Mouse (Mus musculus) brown adipose tissue, adult 24 weeks (tissue): ENCODE data around the gene Rabgap1l. TPM values are rescaled to one million over a fixed set of nuclear protein-coding genes. Genes with fewer than 3 reads are reported as not detected.

Experiments
- H3K27ac ChIP-seq: fragments of 200-500 bp; replicated peaks from 2 replicates; pipeline ENCODE4 v1.5.1; 2012; ENCODE audit warnings: low read depth, mild to moderate bottlenecking, low read length
- H3K4me1 ChIP-seq: fragments of 200-500 bp; 2 replicates; pipeline ENCODE4 v1.6.1; 2012; ENCODE audit warnings: low read length, mixed read lengths; ENCODE audit not compliant: control insufficient read depth, insufficient read depth, insufficient read length
- H3K4me3 ChIP-seq: fragments of 200-500 bp; 2 replicates; pipeline ENCODE4 v1.5.1; 2012; ENCODE audit warnings: low read depth, mild to moderate bottlenecking, low read length, moderate library complexity; ENCODE audit not compliant: insufficient read depth
- polyA plus RNA-seq: library from polyadenylated mRNA; stranded (reverse); fragments of >200 nt; gene quantifications from 2 replicates; pipeline ENCODE4 v1.2.4, GENCODE M21; 2012; ENCODE audit not compliant: missing spikeins, insufficient read depth, insufficient read length

The Rabgap1l gene
- polyA plus RNA-seq, 1 experiment: 26.9 TPM

DNA sequence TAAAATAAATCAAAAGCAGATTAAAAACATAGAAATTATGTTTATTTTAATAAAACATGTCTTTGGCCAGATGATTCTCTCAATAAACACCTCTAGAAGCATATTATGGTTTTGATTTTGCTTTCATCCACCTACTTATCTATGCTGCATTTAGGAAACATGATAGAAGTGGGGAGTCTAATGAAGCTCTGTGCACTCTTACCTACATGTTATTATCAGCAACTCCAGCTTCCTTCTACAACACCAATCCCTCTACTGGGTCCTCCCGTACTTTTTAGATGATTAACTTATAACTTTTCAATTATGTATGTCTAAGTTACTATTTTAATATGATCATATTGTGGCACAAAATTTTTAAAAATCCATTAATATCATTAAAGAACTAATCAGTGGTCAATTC is 487.2 kb downstream of the Rabgap1l start:
- Histone ChIP-seq H3K4me3 (no peak overlapping the region), H3K4me1 (no peaks in the 10 kb centered on the region), H3K27ac (no peak overlapping the region)

DNA sequence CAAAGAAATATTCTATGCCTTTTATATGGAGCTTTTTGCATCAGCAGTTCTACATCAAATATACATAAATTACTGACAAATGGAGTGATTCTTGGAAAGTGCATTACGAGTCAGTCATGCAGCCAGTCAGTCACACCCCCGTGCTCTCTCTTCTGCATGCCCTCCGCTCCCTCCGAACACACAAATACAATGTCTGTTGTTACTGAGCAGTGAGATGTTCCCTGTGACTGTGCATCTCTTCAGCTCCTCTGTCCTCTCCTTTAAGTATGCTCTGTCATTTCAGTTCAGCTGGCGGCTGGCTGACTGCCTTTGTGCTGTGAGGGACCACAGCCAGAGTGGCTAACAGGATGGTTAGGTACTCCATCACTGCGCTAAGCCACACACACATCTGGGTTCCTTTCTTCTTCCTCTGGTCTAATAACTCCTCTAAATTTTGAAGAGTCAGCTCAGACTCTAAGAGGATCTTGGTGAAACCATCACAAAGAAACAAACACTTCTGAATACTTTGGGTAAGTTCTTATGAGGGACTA is 488.0 kb downstream of the Rabgap1l start:
- no peaks in the 10 kb centered on the region for H3K4me1 ChIP-seq
- H3K4me3 ChIP-seq: no peak overlapping the region
- no peak overlapping the region for H3K27ac ChIP-seq

GRCm38 (mm10) chr1:160302268-160302667 is 490.7 kb downstream of the Rabgap1l start:
- peaks cover 2% of the 10 kb centered on the region; the same call in 1 of the 2 replicates for H3K4me1 ChIP-seq
- H3K27ac ChIP-seq: no peak overlapping the region
- no peak overlapping the region for H3K4me3 ChIP-seq

GRCm38 (mm10) chr1:160301156-160301555 is 491.9 kb downstream of the Rabgap1l start:
- Histone ChIP-seq H3K4me1 (peaks cover 2% of the 10 kb centered on the region; the same call in 1 of the 2 replicates), H3K4me3 (no peak overlapping the region), H3K27ac (no peak overlapping the region)

GRCm38 (mm10) chr1:160300704-160301103 is 492.3 kb downstream of the Rabgap1l start:
- Histone ChIP-seq H3K4me1 (peaks cover 2% of the 10 kb centered on the region; the same call in 1 of the 2 replicates), H3K4me3 (no peak overlapping the region), H3K27ac (no peak overlapping the region)

DNA sequence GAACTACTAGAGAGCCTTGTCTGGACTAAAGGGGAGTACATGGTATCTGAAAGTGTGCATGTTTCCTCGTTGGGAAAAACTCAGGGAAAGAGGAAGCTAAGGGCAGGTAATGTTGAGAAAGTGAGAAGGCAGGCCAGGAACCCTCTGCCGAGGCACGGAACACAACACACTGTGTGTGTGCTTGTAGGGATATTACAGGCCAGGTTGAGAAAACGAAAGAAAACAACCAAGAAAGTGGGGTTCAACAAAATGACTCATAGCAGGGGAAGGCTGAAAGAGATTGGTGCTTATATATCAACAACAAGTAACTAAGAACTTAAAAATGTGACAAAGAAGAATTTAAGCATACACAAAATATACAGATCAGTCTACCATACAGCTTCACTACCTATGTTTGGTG is 493.0 kb downstream of the Rabgap1l start:
- Histone ChIP-seq H3K27ac (no peak overlapping the region), H3K4me1 (peaks cover 2% of the 10 kb centered on the region; the same call in 1 of the 2 replicates), H3K4me3 (no peak overlapping the region)

DNA sequence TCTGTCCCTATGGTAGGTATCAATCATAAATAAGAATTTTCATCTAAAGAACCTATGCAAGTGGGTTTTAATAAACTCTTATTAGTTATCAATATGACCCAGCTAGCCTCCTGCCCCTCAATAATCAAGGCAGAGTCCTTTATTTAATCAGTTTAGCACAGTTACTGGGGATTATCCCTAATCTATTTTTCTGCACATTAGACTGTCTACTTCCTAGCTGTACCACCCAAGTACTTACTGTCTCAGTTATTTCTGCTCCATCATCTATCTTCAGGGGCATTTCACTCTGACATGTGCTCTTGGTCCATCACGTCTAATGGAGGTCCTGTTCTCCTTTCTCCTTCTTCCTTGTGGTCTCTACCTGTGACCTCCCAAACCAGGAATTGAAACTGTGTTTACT is 494.1 kb downstream of the Rabgap1l start:
- H3K4me1 ChIP-seq: peaks cover 2% of the 10 kb centered on the region; the same call in 1 of the 2 replicates
- no peak overlapping the region for H3K27ac ChIP-seq
- no peak overlapping the region for H3K4me3 ChIP-seq

DNA sequence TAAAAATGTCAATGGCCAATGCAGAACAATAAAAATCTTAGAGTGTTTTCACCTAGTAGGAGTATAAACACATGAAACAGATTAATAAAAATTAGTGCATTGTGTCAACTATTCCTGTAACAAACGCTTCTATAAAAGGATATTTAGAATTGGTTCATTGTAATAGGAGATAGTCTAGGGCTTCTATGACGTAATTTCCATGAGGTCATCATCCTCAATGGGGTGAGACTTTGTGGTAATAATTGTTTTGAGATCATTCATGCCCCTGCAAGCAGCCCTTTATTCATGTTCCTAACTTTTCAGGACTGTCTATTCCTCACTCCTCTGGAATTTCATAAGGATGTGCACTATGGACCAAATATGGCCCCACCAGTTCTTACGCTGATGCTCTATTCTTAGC is 495.3 kb downstream of the Rabgap1l start:
- H3K27ac ChIP-seq: no peak overlapping the region
- peaks cover 2% of the 10 kb centered on the region; the same call in 1 of the 2 replicates for H3K4me1 ChIP-seq

DNA sequence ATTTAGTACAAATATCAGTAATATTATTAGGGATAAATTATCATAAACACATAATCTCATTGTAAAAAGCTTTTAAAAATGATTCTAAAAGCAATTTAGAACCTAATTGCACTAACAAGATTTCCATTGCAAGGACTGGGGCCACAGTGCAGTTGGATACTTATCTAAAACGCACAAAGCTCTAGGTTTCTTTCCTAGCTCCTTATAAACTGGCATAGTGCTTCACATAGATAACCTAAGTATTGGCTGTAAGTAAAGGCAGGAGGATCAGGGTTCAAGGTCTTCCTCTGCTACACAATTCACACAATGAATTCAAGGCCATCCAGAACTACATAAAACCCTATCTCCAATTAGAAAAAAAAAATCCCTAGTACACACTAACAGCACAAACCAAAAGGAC is 497.7 kb downstream of the Rabgap1l start:
- H3K4me1 ChIP-seq: peaks cover 4% of the 10 kb centered on the region
- H3K4me3 ChIP-seq: no peak overlapping the region
- no peak overlapping the region for H3K27ac ChIP-seq

More for the DNA sequence above, 495.3 kb downstream of the Rabgap1l start:
- H3K4me3 ChIP-seq: no peak overlapping the region

GRCm38 (mm10) chr1:160293488-160293887 is 499.5 kb downstream of the Rabgap1l start:
- Histone ChIP-seq H3K27ac (no peak overlapping the region), H3K4me1 (peaks cover 4% of the 10 kb centered on the region), H3K4me3 (no peak overlapping the region)

- no peak overlapping the region for H3K27ac ChIP-seq
- peaks cover 4% of the 10 kb centered on the region for H3K4me1 ChIP-seq
- no peak overlapping the region for H3K4me3 ChIP-seq
Measured at GRCm38 (mm10) chr1:160292058-160292457, 501.0 kb downstream of the Rabgap1l start.

GRCm38 (mm10) chr1:160290242-160290641 is 502.8 kb downstream of the Rabgap1l start:
- Histone ChIP-seq H3K4me1 (peaks cover 4% of the 10 kb centered on the region), H3K27ac (no peak overlapping the region; the same call in 1 of the 2 replicates), H3K4me3 (no peak overlapping the region)

DNA sequence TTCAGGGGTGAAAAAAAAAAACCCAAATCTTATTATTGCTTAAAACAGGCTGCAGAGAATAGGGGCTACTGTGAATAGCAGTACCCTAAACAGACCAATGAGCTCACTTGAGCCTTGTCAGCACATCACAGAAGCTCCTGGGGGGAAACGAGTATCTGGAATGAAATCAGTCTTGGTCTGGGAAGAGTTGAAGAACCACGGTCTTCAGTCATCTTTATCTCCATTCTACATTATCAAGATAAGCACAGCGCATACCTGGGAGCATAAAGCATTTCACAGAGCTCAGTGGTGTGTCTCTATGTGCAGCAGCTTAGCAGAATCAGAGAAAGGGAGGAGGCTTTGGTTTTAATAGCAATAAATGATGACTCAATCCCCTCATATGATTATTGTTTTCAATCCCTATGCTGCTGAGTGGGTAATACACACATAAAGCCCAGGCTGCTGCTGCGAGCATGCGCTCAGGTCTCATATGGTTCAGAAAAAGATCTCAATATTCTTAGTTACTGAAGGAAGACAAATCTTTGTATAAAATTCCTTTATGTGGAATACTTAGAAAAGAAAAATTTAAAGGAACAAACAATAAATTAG is 505.9 kb downstream of the Rabgap1l start:
- Histone ChIP-seq H3K27ac (no peak overlapping the region), H3K4me3 (no peak overlapping the region), H3K4me1 (peaks cover 4% of the 10 kb centered on the region)

DNA sequence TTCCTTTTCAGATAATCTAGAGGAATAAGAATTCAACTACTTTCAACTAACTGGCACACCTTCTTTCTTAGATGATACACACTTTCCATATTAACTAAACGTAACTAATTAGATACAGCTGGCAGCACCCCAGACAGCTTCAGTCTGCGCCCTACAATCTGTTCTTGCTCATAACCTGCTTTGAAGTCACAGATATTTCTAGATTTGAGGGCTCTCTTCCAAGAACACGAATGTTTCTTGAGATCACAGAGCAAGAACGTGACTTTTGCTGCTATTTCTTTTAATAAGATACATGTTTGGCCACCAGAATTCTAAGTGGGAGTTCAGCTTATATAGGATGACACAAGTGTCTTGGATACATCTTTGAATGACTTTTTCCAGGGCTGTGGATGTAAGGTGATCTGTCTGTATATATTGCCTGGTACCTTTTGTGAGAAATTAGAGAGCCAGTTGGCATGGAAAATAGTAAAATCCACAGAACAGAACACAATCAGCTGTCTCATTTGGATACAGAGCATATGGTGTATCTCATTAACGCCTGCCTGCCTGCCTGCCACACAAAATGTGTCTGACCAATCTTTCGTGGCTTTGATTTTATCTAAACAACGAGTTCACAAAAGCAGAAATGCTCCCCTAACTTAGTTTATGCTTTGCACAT is 506.5 kb downstream of the Rabgap1l start:
- H3K4me3 ChIP-seq: no peak overlapping the region
- no peak overlapping the region for H3K27ac ChIP-seq
- peaks cover 4% of the 10 kb centered on the region for H3K4me1 ChIP-seq

GRCm38 (mm10) chr1:160284241-160284640 is 508.8 kb downstream of the Rabgap1l start:
- Histone ChIP-seq H3K4me1 (no peaks in the 10 kb centered on the region), H3K4me3 (no peak overlapping the region), H3K27ac (no peak overlapping the region)
